Mouse (Mus musculus): Measurements from ENCODE around the gene Atp23. TPM values are rescaled to one million over a fixed set of nuclear protein-coding genes. Genes with fewer than 3 reads are reported as not detected.
A peak's percentile ranks its signal among the peaks of the same experiment; 100 is the strongest.

The Atp23 gene
- polyA plus RNA-seq, 1 experiment from 2014 or later: 10.3 TPM

- Histone ChIP-seq H3K27ac (replicated peaks) (no peak overlapping the region), H3K9me3 (ENCODE audit: control insufficient read depth, low read length) (no peaks in the 10 kb centered on the region; the same call in 1 of the 2 replicates), H3K36me3 (ENCODE audit: control insufficient read depth, insufficient read depth, low read length) (no peaks in the 10 kb centered on the region), H3K9ac (ENCODE audit: low read length) (no peak overlapping the region), H3K27me3 (ENCODE audit: control insufficient read depth, insufficient read depth, low read length) (no peaks in the 10 kb centered on the region), H3K4me1 (replicated peaks; ENCODE audit: control insufficient read depth, insufficient read depth) (peaks cover 21% of the 10 kb centered on the region), H3K4me3 (ENCODE audit: low read depth, low read length) (no peak overlapping the region), H3K4me2 (replicated peaks; ENCODE audit: low read depth) (no peak overlapping the region)
- DNase-seq (ENCODE audit: low spot score) (no peak), ATAC-seq (ENCODE audit: low FRiP score, low TSS enrichment) (no peak)
- no peak for TF ChIP-seq EP300 (optimal IDR thresholded peaks at IDR 0.05)
- TF ChIP-seq CTCF (IDR thresholded peaks at IDR 0.05; ENCODE audit: low read depth): no peak
Observed at GRCm38 (mm10) chr10:126925391-126925790, 24.2 kb upstream of the Atp23 start.

GRCm38 (mm10) chr10:126924087-126924486, 22.9 kb upstream of the Atp23 start:
- no peaks in the 10 kb centered on the region for H3K27me3 ChIP-seq (ENCODE audit: control insufficient read depth, insufficient read depth, low read length)
- WGBS: 38% methylated on average over 3 of the region's 3 CpGs
- no peak for TF ChIP-seq CTCF (IDR thresholded peaks at IDR 0.05; ENCODE audit: low read depth)
- TF ChIP-seq EP300 (optimal IDR thresholded peaks at IDR 0.05): no peak
- H3K9me3 ChIP-seq (ENCODE audit: control insufficient read depth, low read length): no peaks in the 10 kb centered on the region; the same call in 1 of the 2 replicates
- no peak overlapping the region for H3K4me3 ChIP-seq (ENCODE audit: low read depth, low read length)
- peak overlapping the region; percentile 58; the same call in 1 of the 2 replicates for H3K27ac ChIP-seq (replicated peaks)
- DNase-seq (ENCODE audit: low spot score) (peak; percentile 21), ATAC-seq (ENCODE audit: low FRiP score, low TSS enrichment) (no peak)
- peaks cover 12% of the 10 kb centered on the region for H3K4me1 ChIP-seq (replicated peaks; ENCODE audit: control insufficient read depth, insufficient read depth)
- H3K36me3 ChIP-seq (ENCODE audit: control insufficient read depth, insufficient read depth, low read length): no peaks in the 10 kb centered on the region
- no peak overlapping the region for H3K9ac ChIP-seq (ENCODE audit: low read length)
- H3K4me2 ChIP-seq (replicated peaks; ENCODE audit: low read depth): no peak overlapping the region

GRCm38 (mm10) chr10:126920220-126920619, 19.1 kb upstream of the Atp23 start:
- H3K27ac ChIP-seq (replicated peaks): no peak overlapping the region

DNA sequence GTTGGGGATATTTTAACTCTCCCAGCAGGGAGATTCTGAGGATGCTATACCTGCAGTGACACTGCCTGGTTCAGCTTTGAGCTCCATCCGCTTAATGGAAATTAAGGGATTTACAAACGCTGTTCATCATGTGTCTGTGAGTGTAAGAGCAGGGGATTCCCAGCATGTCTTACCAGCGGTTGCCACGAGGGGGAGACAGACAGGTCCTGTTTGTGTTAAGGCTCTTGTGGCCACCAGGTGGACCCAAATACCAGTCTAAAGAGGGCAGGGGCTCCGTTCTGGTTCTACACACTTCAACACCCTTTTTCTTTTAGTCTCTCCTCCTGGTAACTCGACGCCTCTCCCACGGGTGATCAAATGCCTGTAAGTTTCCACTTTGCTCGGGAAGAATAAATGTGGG, 17.9 kb upstream of the Atp23 start:
- no peak overlapping the region for H3K9ac ChIP-seq (ENCODE audit: low read length)
- no peak overlapping the region for H3K4me2 ChIP-seq (replicated peaks; ENCODE audit: low read depth)
- no peak overlapping the region for H3K4me3 ChIP-seq (ENCODE audit: low read depth, low read length)
- no peaks in the 10 kb centered on the region; the same call in 1 of the 2 replicates for H3K9me3 ChIP-seq (ENCODE audit: control insufficient read depth, low read length)
- 2% methylated on average over 9 of the region's 9 CpGs for WGBS
- no peaks in the 10 kb centered on the region for H3K4me1 ChIP-seq (replicated peaks; ENCODE audit: control insufficient read depth, insufficient read depth)
- H3K36me3 ChIP-seq (ENCODE audit: control insufficient read depth, insufficient read depth, low read length): no peaks in the 10 kb centered on the region
- TF ChIP-seq EP300 (optimal IDR thresholded peaks at IDR 0.05): no peak
- peak; percentile 100 for TF ChIP-seq CTCF (IDR thresholded peaks at IDR 0.05; ENCODE audit: low read depth)
- no peak overlapping the region for H3K27ac ChIP-seq (replicated peaks)
- DNase-seq (ENCODE audit: low spot score): peak; percentile 94
- ATAC-seq (ENCODE audit: low FRiP score, low TSS enrichment): peak; percentile 82
- no peaks in the 10 kb centered on the region for H3K27me3 ChIP-seq (ENCODE audit: control insufficient read depth, insufficient read depth, low read length)

More at GRCm38 (mm10) chr10:126920220-126920619, 19.1 kb upstream of the Atp23 start:
- no peak overlapping the region for H3K4me2 ChIP-seq (replicated peaks; ENCODE audit: low read depth)
- H3K9me3 ChIP-seq (ENCODE audit: control insufficient read depth, low read length): no peaks in the 10 kb centered on the region; the same call in 1 of the 2 replicates
- no peak overlapping the region for H3K9ac ChIP-seq (ENCODE audit: low read length)
- H3K4me3 ChIP-seq (ENCODE audit: low read depth, low read length): no peak overlapping the region
- ATAC-seq (ENCODE audit: low FRiP score, low TSS enrichment) (no peak), DNase-seq (ENCODE audit: low spot score) (no peak)
- TF ChIP-seq EP300 (optimal IDR thresholded peaks at IDR 0.05) (no peak), CTCF (IDR thresholded peaks at IDR 0.05; ENCODE audit: low read depth) (peak; percentile 62)
- no peaks in the 10 kb centered on the region for H3K36me3 ChIP-seq (ENCODE audit: control insufficient read depth, insufficient read depth, low read length)
- no peaks in the 10 kb centered on the region; the same call in 1 of the 2 replicates for H3K4me1 ChIP-seq (replicated peaks; ENCODE audit: control insufficient read depth, insufficient read depth)
- no peaks in the 10 kb centered on the region for H3K27me3 ChIP-seq (ENCODE audit: control insufficient read depth, insufficient read depth, low read length)
- WGBS: 97% methylated on average over 3 of the region's 3 CpGs

DNA sequence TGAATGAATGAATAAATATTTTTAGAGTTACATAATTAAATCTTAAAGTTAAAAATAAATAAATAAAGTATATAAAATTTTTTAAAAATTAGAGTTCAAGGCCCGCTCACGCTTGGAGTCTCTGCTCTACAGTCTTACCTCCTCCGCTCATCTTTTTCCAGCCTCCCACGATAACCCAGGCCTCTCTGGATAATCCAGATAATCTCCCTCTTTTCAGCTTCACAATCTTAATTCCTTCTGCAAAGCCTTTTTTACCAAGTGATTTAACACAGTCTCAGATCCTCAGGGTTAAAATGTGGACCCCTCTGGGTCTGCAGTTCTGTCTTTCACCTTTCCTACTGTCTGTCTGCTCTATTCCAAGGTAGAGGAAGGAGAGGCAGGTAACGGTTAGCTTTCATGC, 13.1 kb upstream of the Atp23 start:
- Histone ChIP-seq H3K27me3 (ENCODE audit: control insufficient read depth, insufficient read depth, low read length) (no peaks in the 10 kb centered on the region), H3K4me2 (replicated peaks; ENCODE audit: low read depth) (no peak overlapping the region), H3K9ac (ENCODE audit: low read length) (no peak overlapping the region), H3K4me1 (replicated peaks; ENCODE audit: control insufficient read depth, insufficient read depth) (no peaks in the 10 kb centered on the region), H3K36me3 (ENCODE audit: control insufficient read depth, insufficient read depth, low read length) (no peaks in the 10 kb centered on the region), H3K9me3 (ENCODE audit: control insufficient read depth, low read length) (no peaks in the 10 kb centered on the region), H3K4me3 (ENCODE audit: low read depth, low read length) (no peak overlapping the region), H3K27ac (replicated peaks) (no peak overlapping the region)
- WGBS: 95% methylated on average over 5 of the region's 5 CpGs
- no peak for ATAC-seq (ENCODE audit: low FRiP score, low TSS enrichment)
- TF ChIP-seq CTCF (IDR thresholded peaks at IDR 0.05; ENCODE audit: low read depth) (no peak), EP300 (optimal IDR thresholded peaks at IDR 0.05) (no peak)
- DNase-seq (ENCODE audit: low spot score): no peak

- no peak for ATAC-seq (ENCODE audit: low FRiP score, low TSS enrichment)
- Histone ChIP-seq H3K4me2 (replicated peaks; ENCODE audit: low read depth) (no peak overlapping the region), H3K9me3 (ENCODE audit: control insufficient read depth, low read length) (no peaks in the 10 kb centered on the region), H3K4me1 (replicated peaks; ENCODE audit: control insufficient read depth, insufficient read depth) (no peaks in the 10 kb centered on the region), H3K36me3 (ENCODE audit: control insufficient read depth, insufficient read depth, low read length) (no peaks in the 10 kb centered on the region), H3K27me3 (ENCODE audit: control insufficient read depth, insufficient read depth, low read length) (no peaks in the 10 kb centered on the region), H3K9ac (ENCODE audit: low read length) (no peak overlapping the region), H3K4me3 (ENCODE audit: low read depth, low read length) (no peak overlapping the region), H3K27ac (replicated peaks) (no peak overlapping the region)
- no peak for DNase-seq (ENCODE audit: low spot score)
- no peak for TF ChIP-seq EP300 (optimal IDR thresholded peaks at IDR 0.05)
- no peak for TF ChIP-seq CTCF (IDR thresholded peaks at IDR 0.05; ENCODE audit: low read depth)
- 78% methylated on average over 1 of the region's 1 CpGs for WGBS
Observed at GRCm38 (mm10) chr10:126911479-126911878, 10.3 kb upstream of the Atp23 start.
